Mouse (Mus musculus): ENCODE measurements at regions not wholly inside any gene's neighbourhood (a gene's known extent, or its start where the extent isn't known, plus 50 kb on each side); places are given as distances from the start of the nearest gene placed in this dataset.

- H3K27me3 ChIP-seq (ENCODE audit: control insufficient read depth, insufficient read depth, low read length), result no peaks in the 10 kb centered on the region
- 72% methylated on average over 5 of the region's 5 CpGs for WGBS
- ATAC-seq (ENCODE audit: insufficient number of reproducible peaks, low FRiP score, low TSS enrichment, low read depth), result no peak
Measured at GRCm38 (mm10) chr17:7666207-7666606, 160.9 kb downstream of the Fndc1 start.

DNA sequence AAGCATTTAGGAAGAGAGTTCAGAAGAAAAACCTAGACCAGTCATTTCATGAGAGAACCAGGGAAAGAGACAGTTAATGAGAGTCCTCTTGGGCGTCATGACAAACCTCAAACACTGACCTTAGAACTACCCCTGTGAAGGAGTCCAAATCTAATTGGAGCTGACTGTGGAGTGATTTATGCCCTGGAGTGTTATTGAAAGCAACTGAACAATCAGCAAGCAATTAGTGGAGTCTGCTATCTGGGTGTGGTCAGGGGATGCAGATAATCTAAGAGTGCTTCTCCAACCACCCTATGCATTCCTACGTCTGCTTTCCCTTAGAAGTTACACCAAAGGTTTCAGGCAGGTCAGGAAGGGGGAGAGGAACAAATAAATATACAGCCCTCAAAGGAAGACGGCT lies 161.4 kb downstream of the Fndc1 start:
- H3K36me3 ChIP-seq (ENCODE audit: control insufficient read depth, insufficient read depth, low read length), result no peaks in the 10 kb centered on the region
- no peak overlapping the region for H3K27ac ChIP-seq (replicated peaks; ENCODE audit: low read depth, low read length)
- no peak overlapping the region for H3K4me3 ChIP-seq (ENCODE audit: low read depth, low read length)
- no peak overlapping the region for H3K4me2 ChIP-seq (ENCODE audit: low read depth, severe bottlenecking)
- H3K27me3 ChIP-seq (ENCODE audit: control insufficient read depth, insufficient read depth, low read length), result no peaks in the 10 kb centered on the region
- H3K9me3 ChIP-seq (ENCODE audit: control insufficient read depth, low read length), result no peaks in the 10 kb centered on the region
- H3K9ac ChIP-seq (ENCODE audit: low read length), result no peak overlapping the region
- ATAC-seq (ENCODE audit: insufficient number of reproducible peaks, low FRiP score, low TSS enrichment, low read depth) (no peak), DNase-seq (ENCODE audit: low spot score) (no peak)
- H3K4me1 ChIP-seq (ENCODE audit: control insufficient read depth, insufficient read depth, low read length), result no peaks in the 10 kb centered on the region
- 13% methylated on average over 3 of the region's 3 CpGs for WGBS

More at GRCm38 (mm10) chr17:7666207-7666606, 160.9 kb downstream of the Fndc1 start:
- Histone ChIP-seq H3K9ac (ENCODE audit: low read length) (no peak overlapping the region), H3K4me3 (ENCODE audit: low read depth, low read length) (no peak overlapping the region), H3K4me1 (ENCODE audit: control insufficient read depth, insufficient read depth, low read length) (no peaks in the 10 kb centered on the region), H3K4me2 (ENCODE audit: low read depth, severe bottlenecking) (no peak overlapping the region), H3K36me3 (ENCODE audit: control insufficient read depth, insufficient read depth, low read length) (no peaks in the 10 kb centered on the region), H3K27ac (replicated peaks; ENCODE audit: low read depth, low read length) (no peak overlapping the region), H3K9me3 (ENCODE audit: control insufficient read depth, low read length) (no peaks in the 10 kb centered on the region)
- DNase-seq (ENCODE audit: low spot score), result no peak

GRCm38 (mm10) chr17:7663896-7664880 lies 162.9 kb downstream of the Fndc1 start:
- Histone ChIP-seq H3K9ac (ENCODE audit: low read length) (no peak overlapping the region), H3K9me3 (ENCODE audit: control insufficient read depth, low read length) (no peaks in the 10 kb centered on the region), H3K27ac (replicated peaks; ENCODE audit: low read depth, low read length) (no peak overlapping the region), H3K36me3 (ENCODE audit: control insufficient read depth, insufficient read depth, low read length) (no peaks in the 10 kb centered on the region), H3K4me3 (ENCODE audit: low read depth, low read length) (no peak overlapping the region), H3K4me1 (ENCODE audit: control insufficient read depth, insufficient read depth, low read length) (no peaks in the 10 kb centered on the region), H3K27me3 (ENCODE audit: control insufficient read depth, insufficient read depth, low read length) (no peaks in the 10 kb centered on the region), H3K4me2 (ENCODE audit: low read depth, severe bottlenecking) (no peak overlapping the region)
- 84% methylated on average over 7 of the region's 7 CpGs for WGBS
- no peak for ATAC-seq (ENCODE audit: insufficient number of reproducible peaks, low FRiP score, low TSS enrichment, low read depth)
- DNase-seq (ENCODE audit: low spot score), result no peak

- DNase-seq (ENCODE audit: low spot score), result no peak
- no peak overlapping the region for H3K4me3 ChIP-seq (ENCODE audit: low read depth, low read length)
- no peaks in the 10 kb centered on the region for H3K36me3 ChIP-seq (ENCODE audit: control insufficient read depth, insufficient read depth, low read length)
- no peaks in the 10 kb centered on the region for H3K9me3 ChIP-seq (ENCODE audit: control insufficient read depth, low read length)
- 66% methylated on average over 1 of the region's 1 CpGs for WGBS
- H3K27me3 ChIP-seq (ENCODE audit: control insufficient read depth, insufficient read depth, low read length), result no peaks in the 10 kb centered on the region
- H3K9ac ChIP-seq (ENCODE audit: low read length), result no peak overlapping the region
- no peaks in the 10 kb centered on the region for H3K4me1 ChIP-seq (ENCODE audit: control insufficient read depth, insufficient read depth, low read length)
- H3K4me2 ChIP-seq (ENCODE audit: low read depth, severe bottlenecking), result no peak overlapping the region
- ATAC-seq (ENCODE audit: insufficient number of reproducible peaks, low FRiP score, low TSS enrichment, low read depth), result no peak
- no peak overlapping the region for H3K27ac ChIP-seq (replicated peaks; ENCODE audit: low read depth, low read length)
Measured at GRCm38 (mm10) chr17:7656503-7656902, 170.6 kb downstream of the Fndc1 start.

DNA sequence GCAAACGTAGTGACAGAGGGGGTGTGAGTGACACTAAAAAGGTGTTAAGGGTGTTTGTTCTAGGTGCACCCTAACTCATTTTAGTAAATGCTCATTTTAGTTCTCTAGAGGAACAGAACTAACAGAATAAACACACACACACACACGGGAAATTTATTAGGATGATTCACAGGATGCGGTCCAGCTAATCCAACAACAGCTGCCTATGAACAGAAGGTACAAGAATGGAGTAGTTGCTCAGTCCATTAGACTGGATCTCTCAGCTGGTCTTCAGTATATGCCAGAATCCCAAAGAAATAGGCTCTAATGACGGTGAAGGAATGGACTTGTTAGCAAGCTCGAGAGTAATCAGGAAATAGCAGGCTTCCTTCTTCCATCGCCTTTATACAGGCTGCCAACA lies 171.1 kb downstream of the Fndc1 start:
- DNase-seq (ENCODE audit: low spot score), result no peak
- ATAC-seq (ENCODE audit: insufficient number of reproducible peaks, low FRiP score, low TSS enrichment, low read depth), result no peak
- H3K27ac ChIP-seq (replicated peaks; ENCODE audit: low read depth, low read length), result no peak overlapping the region
- no peak overlapping the region for H3K9ac ChIP-seq (ENCODE audit: low read length)
- H3K36me3 ChIP-seq (ENCODE audit: control insufficient read depth, insufficient read depth, low read length), result no peaks in the 10 kb centered on the region
- H3K9me3 ChIP-seq (ENCODE audit: control insufficient read depth, low read length), result no peaks in the 10 kb centered on the region
- WGBS, result 92% methylated on average over 6 of the region's 6 CpGs
- H3K4me1 ChIP-seq (ENCODE audit: control insufficient read depth, insufficient read depth, low read length), result no peaks in the 10 kb centered on the region
- H3K4me3 ChIP-seq (ENCODE audit: low read depth, low read length), result no peak overlapping the region
- no peak overlapping the region for H3K4me2 ChIP-seq (ENCODE audit: low read depth, severe bottlenecking)
- no peaks in the 10 kb centered on the region for H3K27me3 ChIP-seq (ENCODE audit: control insufficient read depth, insufficient read depth, low read length)

DNA sequence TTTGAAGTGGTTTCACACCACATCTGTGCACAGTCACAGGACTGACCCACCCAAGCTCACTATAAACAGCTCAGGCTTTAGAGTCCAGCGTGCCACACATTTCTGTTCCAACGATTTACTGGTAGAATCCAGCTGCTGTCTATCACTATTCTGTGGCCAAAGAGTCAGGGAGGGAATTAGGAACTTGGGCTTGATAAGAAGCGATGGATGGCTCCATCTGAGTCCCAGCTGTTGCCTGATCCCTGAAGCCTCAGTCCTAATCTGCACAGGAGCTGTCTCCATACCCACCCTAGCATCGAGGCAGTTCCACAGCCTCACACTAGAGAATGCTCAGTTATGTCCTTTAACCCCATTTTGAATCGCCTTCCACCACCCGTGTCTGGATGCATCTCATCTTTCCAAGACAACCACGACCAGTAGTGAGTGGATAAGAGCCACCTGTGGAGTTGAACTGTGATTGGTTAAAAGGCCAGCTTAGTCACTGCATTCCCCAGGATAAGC lies 173.0 kb downstream of the Fndc1 start:
- Histone ChIP-seq H3K36me3 (ENCODE audit: control insufficient read depth, insufficient read depth, low read length) (no peaks in the 10 kb centered on the region), H3K9me3 (ENCODE audit: control insufficient read depth, low read length) (no peaks in the 10 kb centered on the region), H3K27ac (replicated peaks; ENCODE audit: low read depth, low read length) (no peak overlapping the region), H3K9ac (ENCODE audit: low read length) (no peak overlapping the region), H3K27me3 (ENCODE audit: control insufficient read depth, insufficient read depth, low read length) (no peaks in the 10 kb centered on the region), H3K4me3 (ENCODE audit: low read depth, low read length) (no peak overlapping the region), H3K4me2 (ENCODE audit: low read depth, severe bottlenecking) (no peak overlapping the region), H3K4me1 (ENCODE audit: control insufficient read depth, insufficient read depth, low read length) (no peaks in the 10 kb centered on the region)
- no peak for DNase-seq (ENCODE audit: low spot score)
- 73% methylated on average over 7 of the region's 7 CpGs for WGBS
- ATAC-seq (ENCODE audit: insufficient number of reproducible peaks, low FRiP score, low TSS enrichment, low read depth), result no peak

DNA sequence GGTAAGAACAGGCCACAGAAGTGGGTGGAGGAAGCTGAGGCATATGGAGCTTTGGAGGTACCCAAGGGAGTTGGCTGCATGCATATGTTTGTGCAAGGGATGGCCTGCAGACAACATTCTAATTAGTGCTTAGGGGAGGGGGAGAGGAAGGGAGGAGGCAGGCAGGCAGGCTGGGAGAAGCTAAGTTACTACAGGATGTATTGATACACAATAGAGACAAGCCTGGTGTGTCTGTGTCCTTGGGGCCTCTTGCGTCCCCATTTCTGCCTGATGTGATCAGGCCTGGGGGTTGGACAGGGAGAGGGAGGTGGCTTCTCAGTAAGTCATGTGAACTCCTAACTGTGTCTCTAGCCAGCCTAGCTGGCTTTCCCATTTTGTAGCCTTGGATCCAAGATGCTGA lies 175.1 kb downstream of the Fndc1 start:
- H3K27me3 ChIP-seq (ENCODE audit: control insufficient read depth, insufficient read depth, low read length), result no peaks in the 10 kb centered on the region
- WGBS, result 84% methylated on average over 1 of the region's 1 CpGs
- no peaks in the 10 kb centered on the region for H3K36me3 ChIP-seq (ENCODE audit: control insufficient read depth, insufficient read depth, low read length)
- no peak for ATAC-seq (ENCODE audit: insufficient number of reproducible peaks, low FRiP score, low TSS enrichment, low read depth)
- H3K4me2 ChIP-seq (ENCODE audit: low read depth, severe bottlenecking), result no peak overlapping the region
- DNase-seq (ENCODE audit: low spot score), result no peak
- H3K9ac ChIP-seq (ENCODE audit: low read length), result no peak overlapping the region
- H3K4me3 ChIP-seq (ENCODE audit: low read depth, low read length), result no peak overlapping the region
- H3K27ac ChIP-seq (replicated peaks; ENCODE audit: low read depth, low read length), result no peak overlapping the region
- H3K4me1 ChIP-seq (ENCODE audit: control insufficient read depth, insufficient read depth, low read length), result no peaks in the 10 kb centered on the region
- no peaks in the 10 kb centered on the region for H3K9me3 ChIP-seq (ENCODE audit: control insufficient read depth, low read length)

DNA sequence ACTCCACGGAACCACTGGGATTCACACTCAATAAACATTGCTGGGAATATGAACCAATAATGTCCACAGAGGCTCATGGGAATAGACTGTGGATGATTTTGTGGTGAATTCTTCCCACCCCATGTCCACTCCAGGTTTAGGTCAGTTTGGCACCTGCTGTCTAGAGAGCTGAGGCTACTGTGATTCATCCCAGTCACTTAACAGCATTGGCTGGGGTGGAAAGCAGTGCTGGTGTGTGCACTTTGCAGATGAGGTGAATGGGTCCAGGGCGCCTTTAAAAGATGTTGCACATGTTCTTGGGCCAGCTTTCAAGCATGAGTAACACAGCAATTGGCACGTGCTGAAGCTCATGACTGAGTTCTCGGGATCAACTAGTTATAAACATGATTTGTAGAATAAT lies 176.7 kb downstream of the Fndc1 start:
- no peaks in the 10 kb centered on the region for H3K9me3 ChIP-seq (ENCODE audit: control insufficient read depth, low read length)
- H3K4me1 ChIP-seq (ENCODE audit: control insufficient read depth, insufficient read depth, low read length), result no peaks in the 10 kb centered on the region
- H3K4me3 ChIP-seq (ENCODE audit: low read depth, low read length), result no peak overlapping the region
- WGBS, result 87% methylated on average over 4 of the region's 4 CpGs
- H3K27ac ChIP-seq (replicated peaks; ENCODE audit: low read depth, low read length), result no peak overlapping the region
- no peak overlapping the region for H3K4me2 ChIP-seq (ENCODE audit: low read depth, severe bottlenecking)
- no peak overlapping the region for H3K9ac ChIP-seq (ENCODE audit: low read length)
- H3K27me3 ChIP-seq (ENCODE audit: control insufficient read depth, insufficient read depth, low read length), result no peaks in the 10 kb centered on the region
- DNase-seq (ENCODE audit: low spot score), result no peak
- ATAC-seq (ENCODE audit: insufficient number of reproducible peaks, low FRiP score, low TSS enrichment, low read depth), result no peak
- H3K36me3 ChIP-seq (ENCODE audit: control insufficient read depth, insufficient read depth, low read length), result no peaks in the 10 kb centered on the region
